ENCODE assay signal across 32 mouse cellular contexts in the genomic region with DNA sequence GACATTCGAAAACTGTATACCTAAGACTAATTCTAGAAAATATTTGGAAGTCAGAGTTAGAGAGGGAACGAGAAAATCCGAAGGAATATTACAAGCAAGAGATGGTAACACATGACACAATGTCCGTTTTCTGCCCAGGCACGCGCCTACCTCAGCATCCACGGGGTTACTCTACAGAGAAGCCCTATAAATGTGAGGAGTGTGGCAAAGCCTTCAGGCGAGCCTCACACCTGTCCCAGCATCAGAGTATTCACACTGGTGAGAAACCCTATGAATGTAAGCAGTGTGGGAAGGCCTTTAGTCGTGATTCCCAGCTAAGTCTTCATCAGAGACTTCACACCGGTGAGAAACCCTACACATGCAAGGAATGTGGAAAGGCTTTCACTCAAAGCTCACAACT.
"Had no signal": no experiment of that assay in that cellular context is flagged by ENCODE, and none has a peak within 500 bp of the region (broad histone marks: within the 10 kb centered on the region; RNA-seq: fewer than 3 reads in every experiment).

No protein-coding gene starts in this region.

- H3K4me1 ChIP-seq: limb, embryonic 10.5 days; limb, embryonic 12.5 days; limb, embryonic 13.5 days; limb, embryonic 15.5 days; liver, embryonic 12.5 days; liver, embryonic 13.5 days; liver, embryonic 15.5 days; lung, embryonic 15.5 days; megakaryocyte, embryonic 14.5 days; midbrain, embryonic 10.5 days; midbrain, embryonic 12.5 days; midbrain, embryonic 13.5 days; midbrain, embryonic 15.5 days; neural tube, embryonic 12.5 days had no signal

- H3K9ac ChIP-seq: limb, embryonic 12.5 days; limb, embryonic 13.5 days; limb, embryonic 15.5 days; liver, embryonic 12.5 days; liver, embryonic 13.5 days; liver, embryonic 14.5 days; liver, embryonic 15.5 days; liver, postnatal 0 days; lung, embryonic 14.5 days; lung, embryonic 15.5 days; midbrain, embryonic 12.5 days; midbrain, embryonic 13.5 days; midbrain, embryonic 15.5 days; neural tube, embryonic 12.5 days had no signal

- H3K4me2 ChIP-seq: limb, embryonic 12.5 days; limb, embryonic 13.5 days; limb, embryonic 15.5 days; liver, embryonic 11.5 days; liver, embryonic 12.5 days; liver, embryonic 13.5 days; liver, embryonic 15.5 days; lung, embryonic 14.5 days; lung, embryonic 15.5 days; midbrain, embryonic 11.5 days; midbrain, embryonic 12.5 days; midbrain, embryonic 13.5 days; midbrain, embryonic 15.5 days; neural tube, embryonic 12.5 days had no signal

- H3K27me3 ChIP-seq: limb, embryonic 12.5 days; limb, embryonic 13.5 days; limb, embryonic 15.5 days; liver, embryonic 12.5 days; liver, embryonic 13.5 days; liver, embryonic 15.5 days; lung, embryonic 15.5 days; megakaryocyte, embryonic 14.5 days; midbrain, embryonic 12.5 days; midbrain, embryonic 13.5 days; midbrain, embryonic 15.5 days; neural tube, embryonic 12.5 days had no signal

- H3K27ac ChIP-seq: limb, embryonic 10.5 days; limb, embryonic 12.5 days; limb, embryonic 13.5 days; limb, embryonic 15.5 days; liver, embryonic 12.5 days; liver, embryonic 13.5 days; liver, embryonic 14.5 days; liver, embryonic 15.5 days; lung, embryonic 15.5 days; macrophage; midbrain, embryonic 10.5 days; midbrain, embryonic 12.5 days; midbrain, embryonic 13.5 days; midbrain, embryonic 15.5 days; neural tube, embryonic 12.5 days had no signal

- ATAC-seq: liver, embryonic 12.5 days; liver, postnatal 0 days; lung, postnatal 0 days; midbrain, embryonic 13.5 days; midbrain, embryonic 15.5 days; midbrain, embryonic 16.5 days had no signal

- DNase-seq: left cerebral cortex, postnatal 4 days; liver; liver, embryonic 13.5 days; liver, postnatal 0 days; lung, adult 18-20 months; lung, adult 2 months; lung, embryonic 14.5 days; lung, postnatal 10 days; lung, postnatal 14 days; lung, postnatal 36 days; lung, postnatal 4 days; midbrain, embryonic 14.5 days had no signal

- H3K4me3 ChIP-seq: limb, embryonic 10.5 days; limb, embryonic 12.5 days; limb, embryonic 13.5 days; limb, embryonic 15.5 days; liver, embryonic 12.5 days; liver, embryonic 13.5 days; liver, embryonic 15.5 days; lung, embryonic 15.5 days; megakaryocyte, embryonic 14.5 days; midbrain, embryonic 10.5 days; midbrain, embryonic 12.5 days; midbrain, embryonic 13.5 days; midbrain, embryonic 15.5 days; myocyte; neural tube, embryonic 12.5 days had no signal
